Mouse (Mus musculus): ENCODE measurements at regions not wholly inside any gene's neighbourhood (a gene's known extent, or its start where the extent isn't known, plus 50 kb on each side); places are given as distances from the start of the nearest gene placed in this dataset.

- no peaks in the 10 kb centered on the region for H3K4me1 ChIP-seq (ENCODE audit: insufficient read depth, low read length)
- H3K4me2 ChIP-seq (replicated peaks; ENCODE audit: low read depth, low read length) = no peak overlapping the region
- no peak overlapping the region for H3K9ac ChIP-seq (replicated peaks; ENCODE audit: low read length)
- H3K9me3 ChIP-seq (ENCODE audit: low read length) = no peaks in the 10 kb centered on the region
- ATAC-seq (ENCODE audit: low FRiP score, low TSS enrichment) = no peak
- H3K27ac ChIP-seq (ENCODE audit: low read length) = no peak overlapping the region
- H3K4me3 ChIP-seq (ENCODE audit: low read length) = no peak overlapping the region
- 69% methylated on average over 5 of the region's 5 CpGs for WGBS
- no peaks in the 10 kb centered on the region for H3K27me3 ChIP-seq (ENCODE audit: insufficient read depth, low read length)
- no peaks in the 10 kb centered on the region for H3K36me3 ChIP-seq (ENCODE audit: insufficient read depth, low read length)
These were observed 139.2 kb upstream of the Eci2 start for GRCm38 (mm10) chr13:35166080-35166479.

DNA sequence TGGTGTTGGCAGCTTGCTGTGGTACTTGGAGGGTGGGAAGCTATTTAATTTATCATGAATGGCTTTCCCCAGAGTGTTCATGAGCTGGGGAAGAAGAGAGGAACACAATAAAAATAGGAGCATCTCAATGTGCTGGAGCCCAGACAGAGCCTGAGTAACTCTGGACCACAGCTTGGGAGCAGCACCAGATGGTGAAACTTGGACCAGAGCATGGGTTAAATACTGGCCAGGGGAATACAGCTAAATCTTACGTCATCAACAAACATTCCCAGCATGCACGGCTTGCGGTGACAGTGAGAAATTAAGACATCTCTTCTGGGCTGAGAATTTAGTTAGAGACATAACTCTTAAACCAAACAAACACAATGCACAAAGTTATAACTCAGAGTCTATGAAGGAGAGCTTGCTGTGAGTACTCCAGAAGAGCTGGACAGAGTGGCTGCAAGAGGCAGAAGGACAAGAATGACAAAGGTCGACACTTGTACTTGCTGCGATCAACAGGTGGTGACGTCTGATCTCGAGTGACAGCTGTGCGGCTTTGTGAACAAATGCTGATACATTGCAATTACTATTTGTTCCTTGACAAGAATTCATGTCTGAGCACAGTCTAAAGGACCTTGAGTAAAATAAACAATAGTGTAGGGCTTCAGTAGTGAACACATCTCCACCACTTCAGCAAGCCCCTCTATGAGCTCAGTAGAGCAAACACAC is 140.1 kb upstream of the Eci2 start:
- no peak for ATAC-seq (ENCODE audit: low FRiP score, low TSS enrichment)

GRCm38 (mm10) chr13:35171562-35172254 is 144.8 kb upstream of the Eci2 start:
- no peaks in the 10 kb centered on the region for H3K27me3 ChIP-seq (ENCODE audit: insufficient read depth, low read length)
- no peak overlapping the region for H3K27ac ChIP-seq (ENCODE audit: low read length)
- no peaks in the 10 kb centered on the region for H3K9me3 ChIP-seq (ENCODE audit: low read length)
- ATAC-seq (ENCODE audit: low FRiP score, low TSS enrichment) = no peak
- 81% methylated on average over 11 of the region's 11 CpGs for WGBS
- no peak overlapping the region for H3K4me2 ChIP-seq (replicated peaks; ENCODE audit: low read depth, low read length)
- H3K4me1 ChIP-seq (ENCODE audit: insufficient read depth, low read length) = peaks cover 5% of the 10 kb centered on the region; the same call in 1 of the 2 replicates
- no peaks in the 10 kb centered on the region for H3K36me3 ChIP-seq (ENCODE audit: insufficient read depth, low read length)
- no peak overlapping the region for H3K4me3 ChIP-seq (ENCODE audit: low read length)
- no peak overlapping the region for H3K9ac ChIP-seq (replicated peaks; ENCODE audit: low read length)

More for the DNA sequence above, 140.1 kb upstream of the Eci2 start:
- Histone ChIP-seq H3K4me2 (replicated peaks; ENCODE audit: low read depth, low read length) (no peak overlapping the region), H3K9me3 (ENCODE audit: low read length) (no peaks in the 10 kb centered on the region), H3K9ac (replicated peaks; ENCODE audit: low read length) (no peak overlapping the region), H3K27ac (ENCODE audit: low read length) (no peak overlapping the region), H3K4me1 (ENCODE audit: insufficient read depth, low read length) (no peaks in the 10 kb centered on the region), H3K27me3 (ENCODE audit: insufficient read depth, low read length) (no peaks in the 10 kb centered on the region), H3K36me3 (ENCODE audit: insufficient read depth, low read length) (no peaks in the 10 kb centered on the region), H3K4me3 (ENCODE audit: low read length) (no peak overlapping the region)
- 65% methylated on average over 8 of the region's 8 CpGs for WGBS

GRCm38 (mm10) chr13:35173522-35173921 is 146.6 kb upstream of the Eci2 start:
- peaks cover 5% of the 10 kb centered on the region; the same call in 1 of the 2 replicates for H3K4me1 ChIP-seq (ENCODE audit: insufficient read depth, low read length)
- no peaks in the 10 kb centered on the region for H3K9me3 ChIP-seq (ENCODE audit: low read length)
- H3K27me3 ChIP-seq (ENCODE audit: insufficient read depth, low read length) = no peaks in the 10 kb centered on the region
- H3K9ac ChIP-seq (replicated peaks; ENCODE audit: low read length) = no peak overlapping the region
- no peak overlapping the region for H3K27ac ChIP-seq (ENCODE audit: low read length)
- WGBS = 26% methylated on average over 2 of the region's 2 CpGs
- no peaks in the 10 kb centered on the region for H3K36me3 ChIP-seq (ENCODE audit: insufficient read depth, low read length)
- H3K4me2 ChIP-seq (replicated peaks; ENCODE audit: low read depth, low read length) = no peak overlapping the region
- no peak for ATAC-seq (ENCODE audit: low FRiP score, low TSS enrichment)
- no peak overlapping the region for H3K4me3 ChIP-seq (ENCODE audit: low read length)

- Histone ChIP-seq H3K4me3 (ENCODE audit: low read length) (no peak overlapping the region), H3K27ac (ENCODE audit: low read length) (no peak overlapping the region), H3K9ac (replicated peaks; ENCODE audit: low read length) (no peak overlapping the region), H3K4me1 (ENCODE audit: insufficient read depth, low read length) (peaks cover 5% of the 10 kb centered on the region; the same call in 1 of the 2 replicates), H3K9me3 (ENCODE audit: low read length) (no peaks in the 10 kb centered on the region), H3K36me3 (ENCODE audit: insufficient read depth, low read length) (no peaks in the 10 kb centered on the region), H3K27me3 (ENCODE audit: insufficient read depth, low read length) (no peaks in the 10 kb centered on the region), H3K4me2 (replicated peaks; ENCODE audit: low read depth, low read length) (no peak overlapping the region)
- no peak for ATAC-seq (ENCODE audit: low FRiP score, low TSS enrichment)
- 64% methylated on average over 1 of the region's 1 CpGs for WGBS
These were observed 148.7 kb upstream of the Eci2 start for GRCm38 (mm10) chr13:35175587-35175986.

GRCm38 (mm10) chr13:35177305-35177704 is 150.4 kb upstream of the Eci2 start:
- Histone ChIP-seq H3K4me3 (ENCODE audit: low read length) (no peak overlapping the region), H3K9ac (replicated peaks; ENCODE audit: low read length) (no peak overlapping the region), H3K9me3 (ENCODE audit: low read length) (no peaks in the 10 kb centered on the region), H3K4me2 (replicated peaks; ENCODE audit: low read depth, low read length) (no peak overlapping the region), H3K27ac (ENCODE audit: low read length) (no peak overlapping the region), H3K4me1 (ENCODE audit: insufficient read depth, low read length) (peaks cover 3% of the 10 kb centered on the region; the same call in 1 of the 2 replicates), H3K36me3 (ENCODE audit: insufficient read depth, low read length) (no peaks in the 10 kb centered on the region), H3K27me3 (ENCODE audit: insufficient read depth, low read length) (no peaks in the 10 kb centered on the region)
- ATAC-seq (ENCODE audit: low FRiP score, low TSS enrichment) = no peak
- WGBS = 30% methylated on average over 2 of the region's 2 CpGs

DNA sequence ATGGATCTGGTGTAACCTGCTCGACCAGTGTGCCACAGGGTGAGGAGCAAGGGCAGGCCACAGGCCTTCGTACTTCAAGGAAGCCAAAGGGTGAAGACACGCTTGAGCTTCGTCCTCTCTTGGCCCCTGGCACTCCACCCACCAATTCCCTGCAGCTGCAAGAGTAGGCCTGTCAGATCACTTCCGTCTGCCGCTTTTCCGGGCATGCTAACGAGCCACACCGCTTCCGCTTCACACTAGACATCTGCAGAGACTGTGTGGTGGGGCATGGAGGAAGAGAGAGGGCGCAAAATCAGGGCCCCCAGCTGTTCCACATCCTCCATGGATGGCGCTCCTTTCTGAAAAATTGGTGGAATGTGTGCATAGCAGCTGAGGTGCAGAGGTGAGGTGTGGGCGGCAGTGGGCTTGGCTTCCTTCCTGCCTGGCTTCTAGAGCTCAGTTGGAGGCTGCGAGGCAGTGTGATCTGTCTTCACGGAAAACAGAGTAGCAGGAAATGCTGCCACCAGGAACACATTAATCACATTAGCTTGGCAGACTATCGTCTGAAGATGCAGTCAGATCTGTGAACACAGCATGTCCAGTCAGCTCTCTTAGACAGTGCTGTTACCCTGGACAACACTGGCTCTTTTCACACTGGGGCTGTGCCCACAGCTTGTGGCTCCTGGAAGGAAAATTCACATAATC is 162.3 kb upstream of the Eci2 start:
- Histone ChIP-seq H3K27ac (ENCODE audit: low read length) (peak overlapping the region; percentile 51; the same call in 1 of the 2 replicates), H3K27me3 (ENCODE audit: insufficient read depth, low read length) (no peaks in the 10 kb centered on the region), H3K4me2 (replicated peaks; ENCODE audit: low read depth, low read length) (peak overlapping the region; percentile 32; the same call in 1 of the 2 replicates), H3K9ac (replicated peaks; ENCODE audit: low read length) (no peak overlapping the region), H3K4me1 (ENCODE audit: insufficient read depth, low read length) (peaks cover 12% of the 10 kb centered on the region), H3K9me3 (ENCODE audit: low read length) (no peaks in the 10 kb centered on the region), H3K36me3 (ENCODE audit: insufficient read depth, low read length) (no peaks in the 10 kb centered on the region), H3K4me3 (ENCODE audit: low read length) (no peak overlapping the region)
- WGBS = 16% methylated on average over 16 of the region's 16 CpGs
- peak; percentile 92 for ATAC-seq (ENCODE audit: low FRiP score, low TSS enrichment)

- H3K4me3 ChIP-seq (ENCODE audit: low read length) = no peak overlapping the region
- no peak for ATAC-seq (ENCODE audit: low FRiP score, low TSS enrichment)
- WGBS = 93% methylated on average over 1 of the region's 1 CpGs
These were observed 175.2 kb upstream of the Eci2 start for GRCm38 (mm10) chr13:35202069-35202468.

GRCm38 (mm10) chr13:35208319-35208718 is 181.4 kb upstream of the Eci2 start:
- Histone ChIP-seq H3K4me3 (ENCODE audit: low read length) (no peak overlapping the region), H3K4me1 (ENCODE audit: insufficient read depth, low read length) (no peaks in the 10 kb centered on the region), H3K27me3 (ENCODE audit: insufficient read depth, low read length) (no peaks in the 10 kb centered on the region), H3K9ac (replicated peaks; ENCODE audit: low read length) (no peak overlapping the region), H3K4me2 (replicated peaks; ENCODE audit: low read depth, low read length) (no peak overlapping the region), H3K9me3 (ENCODE audit: low read length) (no peaks in the 10 kb centered on the region), H3K36me3 (ENCODE audit: insufficient read depth, low read length) (no peaks in the 10 kb centered on the region), H3K27ac (ENCODE audit: low read length) (no peak overlapping the region)
- 83% methylated on average over 3 of the region's 3 CpGs for WGBS
- no peak for ATAC-seq (ENCODE audit: low FRiP score, low TSS enrichment)

More at GRCm38 (mm10) chr13:35202069-35202468, 175.2 kb upstream of the Eci2 start:
- Histone ChIP-seq H3K9me3 (ENCODE audit: low read length) (no peaks in the 10 kb centered on the region), H3K9ac (replicated peaks; ENCODE audit: low read length) (no peak overlapping the region), H3K4me1 (ENCODE audit: insufficient read depth, low read length) (no peaks in the 10 kb centered on the region), H3K27ac (ENCODE audit: low read length) (no peak overlapping the region), H3K27me3 (ENCODE audit: insufficient read depth, low read length) (no peaks in the 10 kb centered on the region), H3K4me2 (replicated peaks; ENCODE audit: low read depth, low read length) (no peak overlapping the region), H3K36me3 (ENCODE audit: insufficient read depth, low read length) (no peaks in the 10 kb centered on the region)
